Mouse (Mus musculus): ENCODE results near the gene Spata31d1b.

- TF ChIP-seq CTCF (IDR thresholded peaks at IDR 0.05; ENCODE audit: low read depth, low read length) (no peak), POLR2A (IDR thresholded peaks at IDR 0.05; ENCODE audit: insufficient read depth, low read length) (no peak)
These were observed 23.1 kb downstream of the Spata31d1b start for GRCm38 (mm10) chr13:59735190-59735589.
